Mouse (Mus musculus) kidney, embryonic 16.5 days (tissue): ENCODE data around the gene Spen. TPM values are rescaled to one million over a fixed set of nuclear protein-coding genes. Genes with fewer than 3 reads are reported as not detected.
"Not testable (repeated sequence)": the region's sequence is repeated elsewhere in the genome, so short reads cannot be mapped to it uniquely, and the experiment has no call there.

Source experiments
- ATAC-seq: fragments of 200-750 bp; cut with Nextera tagmentation; 2 replicates; pipeline ENCODE4 v1.8.0; 2017; ENCODE audit warnings: moderate TSS enrichment; ENCODE audit not compliant: low FRiP score, low TSS enrichment
- H3K27ac ChIP-seq: fragments of 300-500 bp; sonication (generic); 2 replicates; pipeline ENCODE4 v1.5.1; 2014; ENCODE audit warnings: low read length
- H3K27me3 ChIP-seq: fragments of 300-500 bp; sonication (generic); 2 replicates; pipeline ENCODE4 v1.6.1; 2014; ENCODE audit warnings: low read length, control low read depth, mixed read lengths; ENCODE audit not compliant: insufficient read depth
- H3K36me3 ChIP-seq: fragments of 300-500 bp; sonication (generic); 2 replicates; pipeline ENCODE4 v1.6.1; 2014; ENCODE audit warnings: low read length, control low read depth, mixed read lengths; ENCODE audit not compliant: insufficient read depth
- H3K4me1 ChIP-seq: fragments of 300-500 bp; sonication (generic); 2 replicates; pipeline ENCODE4 v1.6.1; 2014; ENCODE audit warnings: low read length, control low read depth, mixed read lengths; ENCODE audit not compliant: insufficient read depth
- H3K4me2 ChIP-seq: fragments of 300-500 bp; sonication (generic); replicated peaks from 2 replicates; pipeline ENCODE4 v1.6.1; 2014; ENCODE audit warnings: low read depth, low read length
- H3K4me3 ChIP-seq: fragments of 300-500 bp; sonication (generic); 2 replicates; pipeline ENCODE4 v1.5.1; 2014; ENCODE audit warnings: mild to moderate bottlenecking, low read length
- H3K9ac ChIP-seq: fragments of 300-500 bp; sonication (generic); replicated peaks from 2 replicates; pipeline ENCODE4 v1.6.1; 2014; ENCODE audit warnings: low read length
- H3K9me3 ChIP-seq: fragments of 300-500 bp; sonication (generic); 2 replicates; pipeline ENCODE4 v1.6.1; 2016; ENCODE audit warnings: low read length, control low read depth
- WGBS: fragments of 180-500 bp; shearing (Covaris S2); extraction: QIAGEN DNeasy Blood & Tissue Kit; methylation state at CpG from one replicate; pipeline ENCODE4 v1.1.7; 2014; 5-methylcytosine and 5-hydroxymethylcytosine counted together
- polyA plus RNA-seq: library from polyadenylated mRNA; unstranded; fragments of >200 nt; fragmentation: Nextera tagmentation; extraction: Ambion mirVana; gene quantifications from 2 replicates; pipeline ENCODE4 v1.2.1, GENCODE M21; 2015

Gene Spen
- polyA plus RNA-seq, 1 experiment from 2014 or later = 10.5 TPM

DNA sequence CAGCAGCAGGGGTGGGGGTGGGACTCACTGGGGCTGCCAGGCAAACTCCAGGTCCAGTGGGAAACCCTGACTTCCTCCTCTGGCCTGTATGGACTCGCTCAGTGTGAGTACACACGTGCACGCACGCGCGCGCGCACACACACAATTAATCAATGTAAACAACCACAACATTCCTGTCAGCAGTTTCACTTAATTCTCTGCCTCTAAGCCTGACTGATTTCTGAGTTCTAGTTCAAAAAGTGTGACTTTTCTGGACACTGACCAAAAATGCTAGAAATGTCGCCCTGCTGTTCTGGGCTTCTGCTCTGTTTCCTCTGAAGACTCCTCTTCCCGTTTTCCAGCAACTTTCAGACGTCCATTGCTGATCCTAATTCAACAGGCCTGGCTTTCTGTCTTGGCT, 23.9 kb upstream of the Spen start:
- Histone ChIP-seq H3K4me1 (peaks cover 18% of the 10 kb centered on the region), H3K4me2 (no peak overlapping the region), H3K27me3 (no peaks in the 10 kb centered on the region), H3K36me3 (no peaks in the 10 kb centered on the region), H3K9ac (no peak overlapping the region), H3K4me3 (no peak overlapping the region), H3K27ac (peak overlapping the region; percentile 72), H3K9me3 (no peaks in the 10 kb centered on the region)
- peak; percentile 47; the same call in 1 of the 2 replicates for ATAC-seq
- WGBS = 52% methylated on average over 11 of the region's 11 CpGs

DNA sequence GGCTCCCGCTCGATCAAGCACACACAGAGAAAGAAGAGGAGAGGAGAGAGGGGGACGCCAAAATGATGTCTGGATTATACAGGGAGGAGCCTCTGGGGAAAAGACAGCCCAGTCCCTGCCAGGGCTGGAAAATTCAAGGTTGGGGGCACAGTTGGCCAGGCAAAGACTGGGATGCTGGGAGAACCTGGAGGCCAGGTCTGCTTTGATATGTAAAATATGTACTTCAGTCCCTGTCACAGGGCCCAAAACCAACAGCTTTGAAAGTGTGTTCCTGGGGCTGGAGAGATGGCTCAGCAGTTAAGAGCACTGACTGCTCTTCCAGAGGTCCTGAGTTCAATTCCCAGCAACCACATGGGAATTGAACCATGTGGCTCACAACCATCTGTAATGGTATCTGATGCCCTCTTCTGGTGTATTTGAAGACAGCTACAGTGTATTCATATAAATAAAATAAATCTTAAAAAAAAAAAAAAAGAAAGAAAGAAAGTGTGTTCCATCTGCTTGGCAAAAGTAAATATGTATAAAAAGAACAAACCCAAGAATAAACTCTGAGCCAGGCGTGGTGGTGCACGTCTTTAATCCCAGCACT, 23.0 kb upstream of the Spen start:
- not testable (repeated sequence) for ATAC-seq, H3K4me3 ChIP-seq, H3K9ac ChIP-seq, H3K4me2 ChIP-seq, H3K36me3 ChIP-seq, H3K27me3 ChIP-seq, H3K27ac ChIP-seq, H3K9me3 ChIP-seq
- WGBS = 78% methylated on average over 5 of the region's 5 CpGs
- peaks cover 18% of the 10 kb centered on the region for H3K4me1 ChIP-seq

DNA sequence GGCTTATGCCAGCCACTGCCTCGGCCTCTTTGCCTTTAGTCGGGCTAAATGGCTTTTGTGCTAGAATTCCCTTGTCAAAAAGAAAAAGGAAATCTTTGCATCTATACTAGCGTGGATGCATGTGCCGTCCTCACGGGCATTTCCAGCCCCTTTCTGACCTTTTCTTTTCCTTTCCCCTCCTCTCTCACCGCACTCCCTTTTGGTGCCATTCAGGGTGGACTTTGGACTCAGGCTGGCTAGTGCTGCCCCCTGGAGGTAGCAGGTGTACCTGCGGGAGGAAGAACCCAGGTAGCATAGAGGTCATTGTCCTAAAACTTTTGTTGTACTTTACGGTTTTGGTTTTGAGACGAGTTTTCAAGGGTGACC, 21.5 kb upstream of the Spen start:
- H3K9me3 ChIP-seq = no peaks in the 10 kb centered on the region
- peak overlapping the region; percentile 49 for H3K4me3 ChIP-seq
- ATAC-seq = peak; percentile 62
- peak overlapping the region; percentile 94 for H3K4me2 ChIP-seq
- peaks cover 15% of the 10 kb centered on the region for H3K4me1 ChIP-seq
- 1% methylated on average over 9 of the region's 9 CpGs for WGBS
- peak overlapping the region; percentile 73 for H3K9ac ChIP-seq
- H3K27me3 ChIP-seq = no peaks in the 10 kb centered on the region
- no peaks in the 10 kb centered on the region for H3K36me3 ChIP-seq
- peak overlapping the region; percentile 96 for H3K27ac ChIP-seq

DNA sequence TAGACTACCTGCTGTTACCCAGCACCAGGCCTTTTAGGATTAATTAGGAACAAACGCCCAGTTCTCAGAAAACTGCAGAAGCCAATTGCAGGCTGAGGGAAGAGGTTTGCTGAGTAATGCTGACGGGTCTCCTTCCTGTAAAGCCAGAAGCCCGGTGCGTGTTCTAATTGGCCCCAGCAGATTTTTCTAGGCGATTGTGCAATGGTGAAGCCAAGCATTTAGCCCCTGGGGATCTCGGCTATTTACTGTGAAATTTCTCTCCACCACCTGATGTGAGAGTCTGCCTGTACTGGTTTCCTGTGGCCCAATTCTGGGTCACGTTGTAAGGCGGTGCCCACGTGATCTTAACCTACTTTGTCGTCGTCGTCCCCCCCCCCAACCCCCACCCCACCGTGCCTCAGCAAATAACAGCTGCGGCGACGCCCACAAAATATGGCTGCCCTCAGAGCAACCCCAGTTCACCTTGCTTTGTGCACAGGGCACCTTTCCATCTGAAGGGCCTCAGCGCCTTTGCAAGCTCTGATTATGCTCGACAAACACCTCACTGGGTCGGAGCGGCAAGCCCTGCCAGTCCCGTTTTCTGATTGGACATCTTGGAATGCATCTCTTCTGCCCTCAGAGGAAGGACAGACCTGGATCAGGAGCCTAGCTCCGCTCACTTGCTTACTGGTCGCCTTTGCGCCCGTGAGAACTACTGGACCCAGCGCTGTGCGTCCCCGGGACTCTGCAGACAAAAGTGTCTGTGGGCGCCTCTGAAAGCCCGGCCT, 20.9 kb upstream of the Spen start:
- Histone ChIP-seq H3K27me3 (no peaks in the 10 kb centered on the region), H3K9ac (peak overlapping the region; percentile 73), H3K4me2 (peak overlapping the region; percentile 94), H3K27ac (peak overlapping the region; percentile 96), H3K4me1 (peaks cover 15% of the 10 kb centered on the region), H3K4me3 (peak overlapping the region; percentile 49), H3K9me3 (no peaks in the 10 kb centered on the region), H3K36me3 (no peaks in the 10 kb centered on the region)
- WGBS = under 1% methylated on average over 30 of the region's 30 CpGs
- peak; percentile 80 for ATAC-seq

DNA sequence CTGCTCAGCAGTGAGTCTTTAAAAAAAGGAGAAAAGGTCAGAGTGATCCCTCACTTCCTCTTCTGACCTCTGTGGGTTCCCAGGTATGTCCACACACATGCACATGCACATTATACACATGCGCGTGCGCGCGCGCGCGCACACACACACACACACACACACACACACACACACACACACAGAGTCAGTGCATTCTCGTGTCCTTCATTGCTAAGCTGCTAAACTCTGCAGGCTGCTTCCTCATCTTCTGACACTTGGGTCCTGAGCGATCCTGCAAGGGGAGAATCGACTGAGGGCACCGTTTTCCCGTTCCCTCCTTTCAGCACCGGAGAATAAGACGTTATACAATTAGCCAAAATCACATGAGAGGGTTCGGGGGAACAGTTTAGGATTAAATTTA, 20.3 kb upstream of the Spen start:
- Histone ChIP-seq H3K27me3 (no peaks in the 10 kb centered on the region), H3K27ac (peak overlapping the region; percentile 96), H3K4me2 (peak overlapping the region; percentile 94), H3K36me3 (no peaks in the 10 kb centered on the region), H3K9ac (peak overlapping the region; percentile 73), H3K4me3 (peak overlapping the region; percentile 49), H3K9me3 (no peaks in the 10 kb centered on the region), H3K4me1 (peaks cover 15% of the 10 kb centered on the region)
- WGBS = 23% methylated on average over 16 of the region's 16 CpGs
- no peak for ATAC-seq

DNA sequence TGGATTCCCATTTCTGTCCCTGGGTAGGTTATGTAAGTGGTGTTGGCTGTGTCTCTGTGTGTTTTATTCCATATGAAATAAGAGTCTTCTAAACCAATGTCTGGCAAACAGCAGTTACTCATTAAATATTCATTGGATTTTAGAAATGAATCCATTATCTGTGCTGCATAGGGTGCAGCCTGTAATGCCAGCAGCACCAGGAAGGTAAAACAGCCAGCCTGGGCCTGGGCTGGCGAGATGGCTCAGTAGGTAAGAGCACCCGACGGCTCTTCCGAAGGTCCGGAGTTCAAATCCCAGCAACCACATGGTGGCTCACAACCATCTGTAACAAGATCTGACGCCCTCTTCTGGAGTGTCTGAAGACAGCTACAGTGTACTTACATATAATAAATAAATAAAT, 17.8 kb upstream of the Spen start:
- not testable (repeated sequence) for ATAC-seq, H3K36me3 ChIP-seq, H3K9ac ChIP-seq, H3K4me2 ChIP-seq, H3K9me3 ChIP-seq, H3K27ac ChIP-seq, H3K27me3 ChIP-seq, H3K4me3 ChIP-seq
- H3K4me1 ChIP-seq = peaks cover 15% of the 10 kb centered on the region
- 97% methylated on average over 5 of the region's 6 CpGs for WGBS

DNA sequence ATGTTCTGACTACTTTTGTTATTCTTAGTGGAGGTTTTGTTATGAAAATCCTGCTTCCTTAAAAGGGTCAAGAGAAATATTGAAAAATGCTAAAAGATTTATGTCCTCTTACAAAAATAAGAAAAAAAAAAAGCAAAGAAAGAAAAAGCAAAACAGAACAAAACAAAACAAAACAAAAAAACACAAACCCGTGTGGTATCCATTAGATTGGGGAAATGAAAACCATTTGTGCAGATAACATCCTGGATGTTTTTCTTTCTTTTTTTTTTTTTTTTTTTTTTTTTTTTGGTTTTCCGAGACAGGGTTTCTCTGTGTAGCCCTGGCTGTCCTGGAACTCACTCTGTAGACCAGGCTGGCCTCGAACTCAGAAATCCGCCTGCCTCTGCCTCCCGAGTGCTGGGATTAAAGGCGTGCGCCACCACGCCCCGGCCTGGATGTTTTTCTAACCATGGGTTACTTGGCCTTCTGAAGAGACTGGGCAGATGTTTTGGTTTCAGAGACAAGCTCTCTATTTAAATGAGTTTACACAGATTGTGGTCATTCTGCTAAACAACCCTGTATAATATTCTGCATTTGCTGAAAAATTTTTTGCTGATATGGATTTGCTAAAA, 16.0 kb upstream of the Spen start:
- ATAC-seq = not testable (repeated sequence)
- WGBS = 85% methylated on average over 7 of the region's 9 CpGs

DNA sequence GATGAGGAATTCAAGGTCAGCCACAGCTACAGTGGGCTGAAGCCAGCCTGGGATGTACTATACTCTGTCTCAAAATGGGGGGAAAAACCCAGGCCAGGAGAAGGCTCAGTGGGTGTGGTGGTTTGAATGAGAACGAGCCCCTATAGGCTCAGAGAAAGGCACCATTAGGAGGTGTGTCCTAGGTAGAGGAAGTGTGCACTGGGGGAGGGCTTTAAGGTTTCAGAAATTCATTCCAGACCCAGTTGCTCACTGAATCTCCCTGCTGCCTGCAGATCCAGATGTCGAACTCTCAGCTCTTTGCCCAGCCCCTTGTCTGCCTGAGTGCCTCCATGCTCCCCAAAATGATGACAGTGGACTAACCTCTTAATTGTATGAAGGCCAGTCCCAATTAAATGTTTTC, 14.1 kb upstream of the Spen start:
- Histone ChIP-seq H3K9me3 (no peaks in the 10 kb centered on the region), H3K4me2 (no peak overlapping the region), H3K9ac (no peak overlapping the region), H3K36me3 (no peaks in the 10 kb centered on the region), H3K27ac (no peak overlapping the region), H3K4me1 (no peaks in the 10 kb centered on the region), H3K27me3 (no peaks in the 10 kb centered on the region), H3K4me3 (no peak overlapping the region)
- WGBS = 24% methylated on average over 2 of the region's 2 CpGs
- 0 out of 2 replicates have a peak, but pooled peaks have one; percentile 49 for ATAC-seq

More for the DNA sequence above, 16.0 kb upstream of the Spen start:
- not testable (repeated sequence) for H3K9me3 ChIP-seq, H3K4me3 ChIP-seq, H3K27me3 ChIP-seq, H3K36me3 ChIP-seq, H3K9ac ChIP-seq, H3K4me2 ChIP-seq, H3K27ac ChIP-seq
- H3K4me1 ChIP-seq = peaks cover 10% of the 10 kb centered on the region

DNA sequence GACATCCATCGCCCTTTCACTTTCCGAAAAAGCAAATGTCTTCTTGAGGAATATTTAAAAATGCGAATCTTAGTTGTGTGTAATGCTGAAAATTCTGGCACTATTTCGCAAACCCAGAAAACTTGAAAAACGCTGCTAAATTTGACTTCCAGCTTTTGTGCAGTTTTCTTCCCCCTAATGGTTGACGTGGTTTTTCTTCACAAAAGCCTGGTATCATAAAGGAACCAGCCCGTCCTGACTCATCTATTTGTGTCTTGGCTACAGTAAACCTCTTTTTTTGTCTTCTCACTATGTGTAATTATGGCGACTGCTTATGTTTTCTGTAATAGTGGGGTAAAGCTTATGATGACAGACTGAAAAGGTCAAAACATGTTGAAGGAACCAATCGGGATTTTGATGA, 8.9 kb upstream of the Spen start:
- Histone ChIP-seq H3K27me3 (no peaks in the 10 kb centered on the region), H3K27ac (peak overlapping the region; percentile 100), H3K9ac (peak overlapping the region; percentile 100), H3K4me3 (peak overlapping the region; percentile 85), H3K4me1 (no peaks in the 10 kb centered on the region; the same call in 1 of the 2 replicates), H3K36me3 (no peaks in the 10 kb centered on the region), H3K4me2 (peak overlapping the region; percentile 99), H3K9me3 (no peaks in the 10 kb centered on the region)
- 20% methylated on average over 9 of the region's 9 CpGs for WGBS
- ATAC-seq = no peak
